Mouse (Mus musculus) limb, embryonic 11.5 days (tissue): ENCODE results near the gene Dnaja3. TPM values are rescaled to one million over a fixed set of nuclear protein-coding genes. Genes with fewer than 3 reads are reported as not detected.

ENCODE experiments used
- polyA plus RNA-seq: library from polyadenylated mRNA; unstranded; fragments of >200 nt; fragmentation: Nextera tagmentation; extraction: Ambion mirVana; gene quantifications from 2 replicates; pipeline ENCODE4 v1.2.1, GENCODE M21; 2014

The Dnaja3 gene
- polyA plus RNA-seq, 1 experiment from 2014 or later: 59.1 TPM

Other genes starting within 250 kb of the Dnaja3 start
- 0.77 and 0.93 TPM in 2 replicates for gene Adcy9, start 219.5 kb upstream of the Dnaja3 start, polyA plus RNA-seq
- gene Srl, start 98.2 kb upstream of the Dnaja3 start, polyA plus RNA-seq: 29.7 and 31.8 TPM in 2 replicates
- gene Tfap4, start 80.1 kb upstream of the Dnaja3 start, polyA plus RNA-seq: 34.7 and 35.3 TPM in 2 replicates
- gene Glis2, start 45.3 kb upstream of the Dnaja3 start, polyA plus RNA-seq: 26.2 and 27.4 TPM in 2 replicates
- gene Pam16, start 15.0 kb upstream of the Dnaja3 start, polyA plus RNA-seq: 107 and 115 TPM in 2 replicates
- gene Vasn, start within 50 bp of the Dnaja3 start, polyA plus RNA-seq: 20.2 and 22.3 TPM in 2 replicates
- 13.1 and 15.7 TPM in 2 replicates for gene Coro7, start 39.8 kb downstream of the Dnaja3 start, polyA plus RNA-seq
- gene Nmral1, start 79.4 kb downstream of the Dnaja3 start, polyA plus RNA-seq: 249 and 258 TPM in 2 replicates
- gene Hmox2, start 86.4 kb downstream of the Dnaja3 start, polyA plus RNA-seq: 103 and 111 TPM in 2 replicates
- 82.2 and 89.5 TPM in 2 replicates for gene Cdip1, start 150.3 kb downstream of the Dnaja3 start, polyA plus RNA-seq
- 0.81 and 0.93 TPM in 2 replicates for gene 4930562C15Rik, start 195.4 kb downstream of the Dnaja3 start, polyA plus RNA-seq
- 32.0 and 36.4 TPM in 2 replicates for gene Ubald1, start 240.3 kb downstream of the Dnaja3 start, polyA plus RNA-seq
- gene Mgrn1, start 246.3 kb downstream of the Dnaja3 start, polyA plus RNA-seq: 79.3 and 79.6 TPM in 2 replicates